Mouse (Mus musculus) MEL (cell line): ENCODE data around the gene Ncapd2. TPM values are rescaled to one million over a fixed set of nuclear protein-coding genes. Genes with fewer than 3 reads are reported as not detected.
A peak's percentile ranks its signal among the peaks of the same experiment; 100 is the strongest.

Source experiments
- DNase-seq: peaks from one replicate; pipeline ENCODE4 v3.0.0; 2011; ENCODE audit warnings: low read depth, low spot score
- H3K27ac ChIP-seq: 2 replicates; pipeline ENCODE4 v1.5.1; 2012; ENCODE audit warnings: low read depth, mild to moderate bottlenecking, control low read depth, low read length, moderate library complexity; ENCODE audit not compliant: control insufficient read depth
- H3K27me3 ChIP-seq, 2 experiments: fragments of 150-350 bp in 1 of 2; sonication (generic) in 1 of 2; 2 replicates each; pipeline ENCODE4 v1.6.1; 2012; ENCODE audit warnings: low read length in 2 of 2, mild to moderate bottlenecking in 2 of 2, improper control_type of control experiment in 1 of 2, moderate library complexity in 1 of 2; ENCODE audit not compliant: insufficient read depth in 2 of 2, control insufficient read depth in 1 of 2
- H3K36me3 ChIP-seq, 2 experiments: 2 replicates each; pipeline ENCODE4 v1.6.1; 2012 to 2014; ENCODE audit warnings: low read length in 2 of 2, improper control_type of control experiment in 1 of 2, inconsistent platforms in 1 of 2, mild to moderate bottlenecking in 1 of 2; ENCODE audit not compliant: insufficient read depth in 2 of 2, control insufficient read depth in 1 of 2
- H3K4me1 ChIP-seq, 2 experiments: fragments of 150-350 bp in 1 of 2; sonication (generic) in 1 of 2; 2 replicates each; pipeline ENCODE4 v1.6.1; 2012; ENCODE audit warnings: low read length in 2 of 2, improper control_type of control experiment in 1 of 2, mild to moderate bottlenecking in 1 of 2; ENCODE audit not compliant: insufficient read depth in 2 of 2, control insufficient read depth in 1 of 2
- H3K4me3 ChIP-seq, 2 experiments: fragments of 150-350 bp in 1 of 2; sonication (generic) in 1 of 2; 2 replicates each; pipeline ENCODE4 v1.5.1; 2012; ENCODE audit warnings: low read depth in 2 of 2, low read length in 2 of 2, mild to moderate bottlenecking in 2 of 2, moderate library complexity in 2 of 2, control low read depth in 1 of 2, improper control_type of control experiment in 1 of 2; ENCODE audit not compliant: control insufficient read depth in 1 of 2, insufficient read depth in 1 of 2
- H3K79me2 ChIP-seq: 2 replicates; pipeline ENCODE4 v1.6.1; 2012; ENCODE audit warnings: mild to moderate bottlenecking, low read length, moderate library complexity; ENCODE audit not compliant: control insufficient read depth, poor library complexity, insufficient read depth
- H3K9ac ChIP-seq: 2 replicates; pipeline ENCODE4 v1.6.1; 2012; ENCODE audit warnings: low read depth, mild to moderate bottlenecking, control low read depth, low read length, moderate library complexity; ENCODE audit not compliant: control insufficient read depth, poor library complexity, severe bottlenecking
- H3K9me3 ChIP-seq: fragments of 150-350 bp; sonication (generic); replicated peaks from 2 replicates; pipeline ENCODE4 v1.6.1; 2012; ENCODE audit warnings: mild to moderate bottlenecking, low read length, improper control_type of control experiment, moderate library complexity; ENCODE audit not compliant: insufficient read depth
- BHLHE40 ChIP-seq: IDR thresholded peaks from 2 replicates; pipeline ENCODE4 v1.6.1; 2012; ENCODE audit warnings: low read depth, mild to moderate bottlenecking, inconsistent platforms, low read length, improper control_type of control experiment, borderline replicate concordance
- CHD1 ChIP-seq: IDR thresholded peaks from 2 replicates; pipeline ENCODE4 v1.6.1; 2012; ENCODE audit warnings: low read depth, mild to moderate bottlenecking, inconsistent platforms, low read length, improper control_type of control experiment
- CTCF ChIP-seq, 3 experiments: IDR thresholded peaks in 2 of 3; conservative IDR thresholded peaks in 1 of 3; 2 replicates each; pipeline ENCODE4 v1.5.1; 2011 to 2012; ENCODE audit warnings: low read length in 3 of 3, low read depth in 2 of 3, mild to moderate bottlenecking in 2 of 3, improper control_type of control experiment in 1 of 3, inconsistent platforms in 1 of 3, mixed read lengths in 1 of 3, moderate library complexity in 1 of 3; ENCODE audit not compliant: control insufficient read depth in 1 of 3, insufficient read depth in 1 of 3, poor library complexity in 1 of 3, severe bottlenecking in 1 of 3
- E2F4 ChIP-seq: IDR thresholded peaks from 2 replicates; pipeline ENCODE4 v1.6.1; 2011; ENCODE audit warnings: low read depth, low read length, improper control_type of control experiment, borderline replicate concordance
- EP300 ChIP-seq, 2 experiments: IDR thresholded peaks; 2 replicates each; pipeline ENCODE4 v1.6.1; 2011; ENCODE audit warnings: improper control_type of control experiment in 2 of 2, low read length in 2 of 2, low read depth in 1 of 2, mild to moderate bottlenecking in 1 of 2
- ETS1 ChIP-seq: IDR thresholded peaks from 2 replicates; pipeline ENCODE4 v1.6.1; 2012; ENCODE audit warnings: low read depth, mild to moderate bottlenecking, inconsistent platforms, low read length, improper control_type of control experiment, moderate library complexity
- HCFC1 ChIP-seq: IDR thresholded peaks from 2 replicates; pipeline ENCODE4 v1.6.1; 2012; ENCODE audit warnings: low read depth, mild to moderate bottlenecking, inconsistent platforms, low read length, improper control_type of control experiment, moderate library complexity
- JUND ChIP-seq: IDR thresholded peaks from 2 replicates; pipeline ENCODE4 v1.6.1; 2011; ENCODE audit warnings: low read depth, mild to moderate bottlenecking, improper control_type of control experiment, low read length
- KAT2A ChIP-seq: conservative IDR thresholded peaks from 2 replicates; pipeline ENCODE4 v1.6.1; 2012; ENCODE audit warnings: low read depth, low read length, improper control_type of control experiment, inconsistent platforms
- MAFK ChIP-seq: IDR thresholded peaks from 2 replicates; pipeline ENCODE4 v1.6.1; 2011; ENCODE audit warnings: low read depth, mild to moderate bottlenecking, low read length, improper control_type of control experiment, borderline replicate concordance
- MAX ChIP-seq: IDR thresholded peaks from 2 replicates; pipeline ENCODE4 v1.6.1; 2011; ENCODE audit warnings: low read length, improper control_type of control experiment
- MAZ ChIP-seq: IDR thresholded peaks from 2 replicates; pipeline ENCODE4 v1.6.1; 2012; ENCODE audit warnings: low read depth, mild to moderate bottlenecking, inconsistent platforms, low read length, improper control_type of control experiment
- MXI1 ChIP-seq: IDR thresholded peaks from 2 replicates; pipeline ENCODE4 v1.6.1; 2011; ENCODE audit warnings: mild to moderate bottlenecking, low read depth, low read length, improper control_type of control experiment
- MYB ChIP-seq: IDR thresholded peaks from 2 replicates; pipeline ENCODE4 v1.6.1; 2011; ENCODE audit warnings: mild to moderate bottlenecking, low read depth, low read length, improper control_type of control experiment
- MYC ChIP-seq: IDR thresholded peaks from 2 replicates; pipeline ENCODE4 v1.6.1; 2011; ENCODE audit warnings: low read depth, mild to moderate bottlenecking, low read length, improper control_type of control experiment, moderate library complexity
- NELFE ChIP-seq: IDR thresholded peaks from 2 replicates; pipeline ENCODE4 v1.6.1; 2011; ENCODE audit warnings: low read depth, low read length, improper control_type of control experiment
- NRF1 ChIP-seq: IDR thresholded peaks from 2 replicates; pipeline ENCODE4 v1.6.1; 2014; ENCODE audit warnings: low read depth, mild to moderate bottlenecking, inconsistent platforms, low read length, improper control_type of control experiment, moderate library complexity; ENCODE audit not compliant: poor library complexity, insufficient read depth, severe bottlenecking
- POLR2AphosphoS2 ChIP-seq: IDR thresholded peaks from 2 replicates; pipeline ENCODE4 v1.6.1; 2011; ENCODE audit warnings: low read length, improper control_type of control experiment
- POLR2AphosphoS5 ChIP-seq: IDR thresholded peaks from 2 replicates; pipeline ENCODE4 v1.6.1; 2012; ENCODE audit warnings: low read depth, borderline replicate concordance, mild to moderate bottlenecking, inconsistent platforms, low read length, moderate library complexity, mixed read lengths
- RCOR1 ChIP-seq: IDR thresholded peaks from 2 replicates; pipeline ENCODE4 v1.6.1; 2012; ENCODE audit warnings: low read depth, mild to moderate bottlenecking, inconsistent platforms, low read length, improper control_type of control experiment
- SIN3A ChIP-seq: IDR thresholded peaks from 2 replicates; pipeline ENCODE4 v1.6.1; 2012; ENCODE audit warnings: low read length, improper control_type of control experiment, inconsistent platforms
- TAL1 ChIP-seq: IDR thresholded peaks from 2 replicates; pipeline ENCODE4 v1.6.1; 2012; ENCODE audit warnings: mild to moderate bottlenecking, inconsistent platforms, low read length, moderate library complexity, mixed read lengths
- TBP ChIP-seq: IDR thresholded peaks from 2 replicates; pipeline ENCODE4 v1.8.0; 2011; ENCODE audit warnings: low read depth, low read length, improper control_type of control experiment
- UBTF ChIP-seq: IDR thresholded peaks from 2 replicates; pipeline ENCODE4 v1.6.1; 2012; ENCODE audit warnings: low read depth, mild to moderate bottlenecking, inconsistent platforms, low read length, improper control_type of control experiment, moderate library complexity, borderline replicate concordance; ENCODE audit not compliant: insufficient read depth
- USF2 ChIP-seq, 2 experiments: IDR thresholded peaks; 2 replicates each; pipeline ENCODE4 v1.6.1; 2011 to 2012; ENCODE audit warnings: improper control_type of control experiment in 2 of 2, low read length in 2 of 2, borderline replicate concordance in 1 of 2, inconsistent platforms in 1 of 2, low read depth in 1 of 2, mild to moderate bottlenecking in 1 of 2; ENCODE audit not compliant: insufficient read depth in 1 of 2
- ZC3H11A ChIP-seq: IDR thresholded peaks from 2 replicates; pipeline ENCODE4 v1.6.1; 2012; ENCODE audit warnings: low read depth, mild to moderate bottlenecking, inconsistent platforms, low read length, improper control_type of control experiment
- ZNF384 ChIP-seq: IDR thresholded peaks from 2 replicates; pipeline ENCODE4 v1.6.1; 2012; ENCODE audit warnings: low read depth, mild to moderate bottlenecking, inconsistent platforms, low read length, improper control_type of control experiment
- polyA plus RNA-seq, 2 experiments: library from polyadenylated mRNA; stranded (reverse) in 1 of 2; unstranded in 1 of 2; fragments of >175 nt in 1 of 2; fragments of >200 nt in 1 of 2; gene quantifications; 2 replicates each; pipeline versions ENCODE4 v1.2.1 to v1.2.4; 2012; ENCODE audit warnings: low replicate concordance in 2 of 2, low read depth in 1 of 2; ENCODE audit not compliant: insufficient read length in 2 of 2, insufficient read depth in 1 of 2, missing spikeins in 1 of 2
- total RNA-seq: library from RNA; depleted of rRNA; stranded (reverse); fragments of 300-350 nt; gene quantifications from 2 replicates; pipeline ENCODE4 v1.2.3, GENCODE M21; 2012

The Ncapd2 gene
- total and polyA plus RNA-seq, 3 experiments, result 86.6 to 394 TPM; not detected in 1

GRCm38 (mm10) chr6:125216898-125217297 is 25.4 kb upstream of the Ncapd2 start:
- Histone ChIP-seq H3K79me2 (no peaks in the 10 kb centered on the region; the same call in 1 of the 2 replicates), H3K9me3 (no peaks in the 10 kb centered on the region), H3K4me3 (no peak overlapping the region), H3K27ac (no peak overlapping the region), H3K9ac (no peak overlapping the region), H3K36me3 (peaks cover 0 to 12% of the 10 kb centered on the region in 2 experiments; a peak in 2 of 4 replicates), H3K4me1 (peaks cover 7 to 11% of the 10 kb centered on the region in 2 experiments), H3K27me3 (peaks cover 0 to 6% of the 10 kb centered on the region in 2 experiments; a peak in 1 of 4 replicates)
- DNase-seq, result no peak
- TF ChIP-seq MAX, result no peak
- TF ChIP-seq POLR2AphosphoS5, result no peak
- no peak for TF ChIP-seq ZC3H11A
- TF ChIP-seq ZNF384, result no peak
- no peak for TF ChIP-seq NELFE
- TF ChIP-seq HCFC1, result no peak
- TF ChIP-seq MYB, result no peak
- no peak for TF ChIP-seq TAL1
- TF ChIP-seq ETS1, result no peak
- no peak for TF ChIP-seq JUND

- H3K79me2 ChIP-seq, result no peaks in the 10 kb centered on the region; the same call in 1 of the 2 replicates
- H3K4me3 ChIP-seq, result peak within 1 kb of the TSS; percentile 68 to 75
- H3K27ac ChIP-seq, result peak within 1 kb of the TSS; percentile 74
- peaks cover 0 to 6% of the 10 kb centered on the region in 2 experiments; a peak in 1 of 4 replicates for H3K27me3 ChIP-seq
- peak within 1 kb of the TSS; percentile 89 for H3K9ac ChIP-seq
- no peaks in the 10 kb centered on the region for H3K9me3 ChIP-seq
- peaks cover 7 to 19% of the 10 kb centered on the region in 2 experiments for H3K4me1 ChIP-seq
- peaks cover 0 to 16% of the 10 kb centered on the region in 2 experiments; a peak in 2 of 4 replicates for H3K36me3 ChIP-seq
- peak; percentile 99 for DNase-seq
- no peak; the same call in 1 of the 2 replicates for TF ChIP-seq KAT2A
- no peak for TF ChIP-seq RCOR1
- TF ChIP-seq HCFC1, result peak; percentile 90
- no peak for TF ChIP-seq BHLHE40
- peak; percentile 98 for TF ChIP-seq TBP
- peak; percentile 77 for TF ChIP-seq MAX
- TF ChIP-seq NELFE, result peak; percentile 95
- TF ChIP-seq SIN3A, result peak; percentile 92
- peak in 1 of 2 experiments; percentile 52; a peak in 2 of 4 replicates for TF ChIP-seq EP300 (IDR thresholded peaks at IDR 0.05; ENCODE audit: low read depth in 1 of 2, low read length in 2 of 2)
- 0 out of 2 replicates have a peak, but pooled peaks have one; percentile 9 for TF ChIP-seq NRF1
- TF ChIP-seq CHD1, result no peak
- TF ChIP-seq CTCF (IDR thresholded peaks at IDR 0.05 in 2 of 3, conservative IDR thresholded peaks at IDR 0.05 in 1 of 3; ENCODE audit: control insufficient read depth in 1 of 3, insufficient read depth in 1 of 3, low read depth in 2 of 3, low read length in 3 of 3, poor library complexity in 1 of 3, severe bottlenecking in 1 of 3), result no peak
- peak; percentile 91 for TF ChIP-seq MYC
- peak; percentile 84 for TF ChIP-seq POLR2AphosphoS2
- TF ChIP-seq UBTF, result 0 out of 2 replicates have a peak, but pooled peaks have one; percentile 59
- TF ChIP-seq TAL1, result no peak
- no peak for TF ChIP-seq JUND
- no peak for TF ChIP-seq ZNF384
- no peak for TF ChIP-seq USF2 (IDR thresholded peaks at IDR 0.05; ENCODE audit: borderline replicate concordance in 1 of 2, insufficient read depth in 1 of 2, low read depth in 1 of 2, low read length in 2 of 2)
- TF ChIP-seq MAZ, result peak; percentile 56; the same call in 1 of the 2 replicates
- TF ChIP-seq ZC3H11A, result no peak
- no peak; the same call in 1 of the 2 replicates for TF ChIP-seq E2F4
- TF ChIP-seq POLR2AphosphoS5, result peak; percentile 92; the same call in 1 of the 2 replicates
- peak; percentile 87 for TF ChIP-seq MXI1
- TF ChIP-seq MAFK, result no peak
Observed at GRCm38 (mm10) chr6:125215148-125215954, 23.9 kb upstream of the Ncapd2 start, which contains the start of gene Vamp1. Gene Vamp1 (plus strand): TSS chr6:125215551.
